Mouse (Mus musculus) spleen, postnatal 36 days (tissue): ENCODE data around the gene Gm17655.
A peak's percentile ranks its signal among the peaks of the same experiment; 100 is the strongest.
"Not testable (repeated sequence)": the region's sequence is repeated elsewhere in the genome, so short reads cannot be mapped to it uniquely, and the experiment has no call there.

Source experiments
- DNase-seq, 2 experiments: peaks; one replicate each; pipeline ENCODE4 v3.0.0; 2022; ENCODE audit warnings: low spot score in 2 of 2, mixed read lengths in 1 of 2

The Gm17655 gene

GRCm38 (mm10) chr5:110072413-110072812 lies at the start of gene Gm17655:
TSS of gene Gm17655 (minus strand) at chr5:110072513.
- DNase-seq = not testable (repeated sequence)

- DNase-seq = peak; percentile 74 to 82
Measured at GRCm38 (mm10) chr5:110109991-110110441, 37.7 kb upstream of the Gm17655 start, which contains the start of gene Zfp605. TSS of gene Zfp605 (plus strand) at chr5:110110092.

- no peak for DNase-seq
Measured at GRCm38 (mm10) chr5:110108305-110108628, 36.0 kb upstream of the Gm17655 start.

- peak; percentile 94 to 96 for DNase-seq
Measured at GRCm38 (mm10) chr5:110107581-110108304, 35.4 kb upstream of the Gm17655 start, which contains the start of gene Gtpbp6. TSS of gene Gtpbp6 (minus strand) at chr5:110108197.

GRCm38 (mm10) chr5:110106901-110107564 lies 34.7 kb upstream of the Gm17655 start:
- peak; percentile 6 to 23 for DNase-seq

GRCm38 (mm10) chr5:110106140-110106871 lies 34.0 kb upstream of the Gm17655 start:
- DNase-seq = no peak

- DNase-seq = no peak
Measured at GRCm38 (mm10) chr5:110104616-110105380, 32.5 kb upstream of the Gm17655 start.

- no peak for DNase-seq
Measured at GRCm38 (mm10) chr5:110103901-110104615, 31.7 kb upstream of the Gm17655 start.

GRCm38 (mm10) chr5:110102853-110103625 lies 30.7 kb upstream of the Gm17655 start:
- DNase-seq = no peak

- no peak for DNase-seq
Measured at GRCm38 (mm10) chr5:110102429-110102828, 30.1 kb upstream of the Gm17655 start.

GRCm38 (mm10) chr5:110101716-110102347 lies 29.5 kb upstream of the Gm17655 start:
- DNase-seq = peak; percentile 18 to 29

- peak; percentile 35 to 38 for DNase-seq
Measured at GRCm38 (mm10) chr5:110100921-110101631, 28.8 kb upstream of the Gm17655 start.

GRCm38 (mm10) chr5:110099656-110100580 lies 27.6 kb upstream of the Gm17655 start, which contains the start of gene Plcxd1:
TSS of gene Plcxd1 (plus strand) at chr5:110099969.
- no peak for DNase-seq

- no peak for DNase-seq
Measured at GRCm38 (mm10) chr5:110098991-110099477, 26.7 kb upstream of the Gm17655 start.

GRCm38 (mm10) chr5:110094847-110095213 lies 22.5 kb upstream of the Gm17655 start:
- no peak for DNase-seq

GRCm38 (mm10) chr5:110094030-110094846 lies 21.9 kb upstream of the Gm17655 start, which contains the start of gene Gm35315:
TSS of gene Gm35315 (minus strand) at chr5:110094420.
- peak; percentile 87 to 88 for DNase-seq

GRCm38 (mm10) chr5:110091546-110091945 lies 19.2 kb upstream of the Gm17655 start:
- DNase-seq = no peak
